11 mouse cellular contexts compared by ENCODE assay signal in genomic region chrX:139027296-139027695, GRCm38 (mm10).
DNase-seq lines count a peak whose midpoint lies in the region.
"Had no signal": no experiment of that assay in that cellular context is flagged by ENCODE, and none has a peak within 500 bp of the region (broad histone marks: within the 10 kb centered on the region; RNA-seq: fewer than 3 reads in every experiment).

No protein-coding gene starts in this region.

- DNase-seq in cerebellum, postnatal 10 days = peak; percentile 44 to 52
- no peak for DNase-seq in cerebellum, adult 11-12 months
- DNase-seq in kidney, postnatal 4 days = peak; percentile 2 to 7
- no peak for DNase-seq in kidney, postnatal 36 days
- peak; percentile 10 for DNase-seq in forelimb bud, embryonic 11.5 days (ENCODE audit: low read depth, low spot score)
- DNase-seq in mesoderm, embryonic 11.5 days (ENCODE audit: low read depth, low spot score) = peak; percentile 30
- no peak for DNase-seq in cerebellum, postnatal 25 days
- no peak for DNase-seq in right cerebral cortex, postnatal 25 days
- DNase-seq: cerebellum, adult 18-20 months; kidney, adult 9 months; spleen, adult 18-20 months had no signal

Comparison
In these comparisons a context has a peak if more than half of its experiments do, and no peak if none do; other contexts are left out.
1. DNase-seq: peak in cerebellum, postnatal 10 days (2 of 2), kidney, postnatal 4 days (2 of 2), forelimb bud, embryonic 11.5 days (single experiment) and mesoderm, embryonic 11.5 days (single experiment); none in cerebellum, adult 11-12 months (single experiment), kidney, postnatal 36 days (0 of 2), cerebellum, postnatal 25 days (0 of 2) and right cerebral cortex, postnatal 25 days (single experiment).